Mouse (Mus musculus) frontal cortex, adult (tissue): ENCODE measurements around the gene Mapkapk5.

Experiments
- ATAC-seq: cut with Nextera tagmentation; 2 replicates; pipeline ENCODE4 v1.9.2; 2017; ENCODE audit warnings: mild to moderate bottlenecking, moderate library complexity, mixed read lengths; ENCODE audit not compliant: low TSS enrichment

The Mapkapk5 gene

DNA sequence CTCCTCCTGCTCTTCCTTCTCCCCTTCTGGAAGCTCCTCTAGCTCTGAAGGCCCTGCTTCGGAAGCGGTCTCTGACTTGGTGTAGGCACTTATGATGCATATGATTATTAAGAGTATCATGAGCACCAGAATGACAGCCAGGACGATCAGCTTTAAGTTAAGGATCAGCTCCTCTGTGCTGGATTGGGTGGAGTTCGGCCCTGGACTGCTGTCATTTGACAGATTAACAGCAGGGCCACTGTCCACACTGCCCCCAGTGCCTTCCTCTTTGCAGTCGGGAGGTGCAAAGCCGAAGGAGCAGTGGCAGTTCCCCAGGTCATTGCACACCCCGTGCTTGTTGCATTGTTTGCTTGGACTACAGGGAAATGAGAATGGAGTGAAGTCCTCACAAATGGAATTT, 45.0 kb downstream of the Mapkapk5 start:
- no peak for ATAC-seq

GRCm38 (mm10) chr5:121493305-121493704, 52.4 kb downstream of the Mapkapk5 start:
- peak; percentile 89 for ATAC-seq

DNA sequence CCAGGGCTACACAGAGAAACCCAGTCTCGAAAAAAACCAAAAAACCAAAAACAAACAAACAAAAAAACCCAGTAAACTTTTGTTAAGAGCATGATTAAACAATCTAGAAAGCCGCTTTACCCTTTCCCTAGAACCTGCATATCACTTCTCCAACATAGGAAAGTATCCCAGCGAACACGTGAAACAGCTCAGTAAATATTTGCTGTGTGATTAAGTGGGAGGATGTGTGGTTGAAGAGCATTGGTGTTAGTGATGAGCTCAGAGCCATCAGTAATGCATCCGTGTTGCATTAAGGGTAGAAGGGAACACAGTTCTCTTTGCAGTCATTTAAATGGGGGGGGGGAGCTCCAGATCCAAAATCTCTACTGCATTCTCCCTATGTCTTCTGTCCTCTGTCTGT, 60.9 kb downstream of the Mapkapk5 start:
- no peak for ATAC-seq

DNA sequence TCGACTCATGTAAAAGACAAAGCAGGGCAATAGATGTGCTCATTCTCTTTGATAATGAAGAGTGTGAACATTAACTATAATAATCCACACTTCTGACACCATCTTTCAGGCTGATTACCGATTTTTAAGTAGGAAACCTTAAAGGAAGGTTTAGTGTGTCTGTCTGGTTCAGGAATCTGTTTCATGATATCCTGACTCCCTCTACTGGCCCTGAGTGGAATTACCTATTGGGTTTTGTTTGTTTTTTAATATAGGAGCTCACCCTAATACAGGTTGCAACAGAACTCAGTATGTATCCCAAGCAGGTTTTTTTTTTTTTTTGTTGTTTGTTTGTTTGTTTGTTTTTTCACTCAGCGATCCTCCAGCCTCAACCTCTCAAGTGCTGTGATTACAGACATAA, 68.0 kb downstream of the Mapkapk5 start:
- ATAC-seq = peak; percentile 52; the same call in 1 of the 2 replicates

- ATAC-seq = no peak
These were observed 69.7 kb downstream of the Mapkapk5 start for GRCm38 (mm10) chr5:121476040-121476439.
